Mouse (Mus musculus): Measurements from ENCODE around the gene Rsg1. TPM values are rescaled to one million over a fixed set of nuclear protein-coding genes. Genes with fewer than 3 reads are reported as not detected.

Gene Rsg1
- polyA plus RNA-seq (2016; fragmentation: Nextera tagmentation; extraction: Ambion mirVana), result 3.3 and 3.5 TPM in 2 replicates

GRCm38 (mm10) chr4:141213770-141214336 lies at the start of gene Rsg1:
Gene Rsg1, plus strand, starts transcription at chr4:141213956.
- ATAC-seq, result peak; percentile 69
- WGBS (ENCODE audit: insufficient replicate concordance), result 2% methylated on average over 24 of the region's 24 CpGs
- H3K9me3 ChIP-seq (replicated peaks), result no peaks in the 10 kb centered on the region
- peaks cover 39% of the 10 kb centered on the region for H3K4me1 ChIP-seq
- peak within 1 kb of the TSS; percentile 73 for H3K9ac ChIP-seq
- peak within 1 kb of the TSS; percentile 62 for H3K27ac ChIP-seq
- peak within 1 kb of the TSS; percentile 98 for H3K4me2 ChIP-seq
- peak within 1 kb of the TSS; percentile 65 for H3K4me3 ChIP-seq
- no peaks in the 10 kb centered on the region for H3K36me3 ChIP-seq
- H3K27me3 ChIP-seq (replicated peaks), result no peaks in the 10 kb centered on the region

DNA sequence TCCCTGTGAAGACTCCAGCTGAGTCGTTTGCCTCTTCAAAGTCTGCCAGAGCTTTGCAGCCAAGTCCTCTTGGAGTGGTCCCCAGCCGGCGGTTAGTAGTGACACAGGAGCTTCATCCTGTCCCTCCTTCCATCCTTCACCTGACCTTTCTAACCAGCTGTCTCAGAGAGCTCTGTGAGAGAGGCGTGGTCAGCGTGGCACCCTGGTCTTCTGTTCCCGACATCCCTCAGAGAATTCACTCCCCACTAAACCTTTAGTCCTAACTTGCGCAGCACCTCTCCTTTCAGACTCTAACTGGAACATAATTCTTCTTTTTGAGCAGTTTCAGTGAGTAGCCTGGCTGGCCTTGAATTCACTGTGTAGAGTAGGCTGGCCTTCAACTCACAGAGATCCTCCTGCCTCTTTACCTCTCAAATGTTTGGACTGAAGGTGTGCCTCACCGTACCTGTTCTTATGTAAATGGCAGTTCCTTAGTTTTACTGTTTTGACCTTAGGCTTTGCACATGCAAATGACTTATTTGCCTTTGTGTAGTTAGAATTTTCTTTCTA lies 47.9 kb upstream of the Rsg1 start:
- 82% methylated on average over 8 of the region's 8 CpGs for WGBS (ENCODE audit: insufficient replicate concordance)
- no peak overlapping the region for H3K27ac ChIP-seq
- H3K4me2 ChIP-seq, result no peak overlapping the region
- no peaks in the 10 kb centered on the region for H3K27me3 ChIP-seq (replicated peaks)
- no peak for ATAC-seq
- H3K9ac ChIP-seq, result no peak overlapping the region
- peaks cover 48% of the 10 kb centered on the region for H3K36me3 ChIP-seq
- H3K4me1 ChIP-seq, result peaks cover 36% of the 10 kb centered on the region
- no peak overlapping the region for H3K4me3 ChIP-seq
- no peaks in the 10 kb centered on the region for H3K9me3 ChIP-seq (replicated peaks)

GRCm38 (mm10) chr4:141167156-141167555 lies 46.6 kb upstream of the Rsg1 start:
- WGBS (ENCODE audit: insufficient replicate concordance), result 89% methylated on average over 3 of the region's 3 CpGs
- Histone ChIP-seq H3K9ac (no peak overlapping the region), H3K27ac (no peak overlapping the region), H3K4me2 (no peak overlapping the region), H3K4me3 (no peak overlapping the region), H3K4me1 (peaks cover 22% of the 10 kb centered on the region), H3K27me3 (replicated peaks) (no peaks in the 10 kb centered on the region), H3K9me3 (replicated peaks) (no peaks in the 10 kb centered on the region), H3K36me3 (peaks cover 62% of the 10 kb centered on the region)
- ATAC-seq, result no peak

- no peak overlapping the region for H3K9ac ChIP-seq
- no peaks in the 10 kb centered on the region; the same call in 1 of the 2 replicates for H3K4me1 ChIP-seq
- H3K36me3 ChIP-seq, result peaks cover 95% of the 10 kb centered on the region
- H3K27me3 ChIP-seq (replicated peaks), result no peaks in the 10 kb centered on the region
- H3K27ac ChIP-seq, result no peak overlapping the region
- no peaks in the 10 kb centered on the region for H3K9me3 ChIP-seq (replicated peaks)
- WGBS (ENCODE audit: insufficient replicate concordance), result 88% methylated on average over 8 of the region's 8 CpGs
- H3K4me3 ChIP-seq, result no peak overlapping the region
- no peak for ATAC-seq
- H3K4me2 ChIP-seq, result no peak overlapping the region
Measured at GRCm38 (mm10) chr4:141172121-141172520, 41.6 kb upstream of the Rsg1 start.

- H3K27ac ChIP-seq, result no peak overlapping the region
Measured at GRCm38 (mm10) chr4:141175783-141176182, 38.0 kb upstream of the Rsg1 start.

GRCm38 (mm10) chr4:141176328-141176838 lies 37.4 kb upstream of the Rsg1 start:
- H3K27me3 ChIP-seq (replicated peaks), result no peaks in the 10 kb centered on the region
- ATAC-seq, result no peak
- H3K36me3 ChIP-seq, result peaks cover 93% of the 10 kb centered on the region
- 81% methylated on average over 10 of the region's 10 CpGs for whole genome bisulfite sequencing (ENCODE audit: insufficient replicate concordance)
- H3K4me2 ChIP-seq, result no peak overlapping the region
- H3K27ac ChIP-seq, result no peak overlapping the region
- no peak overlapping the region for H3K4me3 ChIP-seq
- no peaks in the 10 kb centered on the region for H3K9me3 ChIP-seq (replicated peaks)
- H3K4me1 ChIP-seq, result no peaks in the 10 kb centered on the region; the same call in 1 of the 2 replicates
- H3K9ac ChIP-seq, result no peak overlapping the region

More at GRCm38 (mm10) chr4:141175783-141176182, 38.0 kb upstream of the Rsg1 start:
- Histone ChIP-seq H3K4me3 (no peak overlapping the region), H3K9ac (no peak overlapping the region), H3K4me1 (no peaks in the 10 kb centered on the region; the same call in 1 of the 2 replicates), H3K4me2 (no peak overlapping the region), H3K36me3 (peaks cover 93% of the 10 kb centered on the region), H3K27me3 (replicated peaks) (no peaks in the 10 kb centered on the region), H3K9me3 (replicated peaks) (no peaks in the 10 kb centered on the region)
- no peak for ATAC-seq
- WGBS (ENCODE audit: insufficient replicate concordance), result 76% methylated on average over 5 of the region's 5 CpGs

GRCm38 (mm10) chr4:141178500-141178899 lies 35.3 kb upstream of the Rsg1 start:
- H3K4me3 ChIP-seq, result no peak overlapping the region
- ATAC-seq, result no peak
- H3K9me3 ChIP-seq (replicated peaks), result no peaks in the 10 kb centered on the region
- no peak overlapping the region for H3K4me2 ChIP-seq
- H3K27ac ChIP-seq, result no peak overlapping the region
- peaks cover 91% of the 10 kb centered on the region for H3K36me3 ChIP-seq
- WGBS (ENCODE audit: insufficient replicate concordance), result 87% methylated on average over 4 of the region's 4 CpGs
- no peaks in the 10 kb centered on the region for H3K27me3 ChIP-seq (replicated peaks)
- no peak overlapping the region for H3K9ac ChIP-seq
- H3K4me1 ChIP-seq, result no peaks in the 10 kb centered on the region; the same call in 1 of the 2 replicates

DNA sequence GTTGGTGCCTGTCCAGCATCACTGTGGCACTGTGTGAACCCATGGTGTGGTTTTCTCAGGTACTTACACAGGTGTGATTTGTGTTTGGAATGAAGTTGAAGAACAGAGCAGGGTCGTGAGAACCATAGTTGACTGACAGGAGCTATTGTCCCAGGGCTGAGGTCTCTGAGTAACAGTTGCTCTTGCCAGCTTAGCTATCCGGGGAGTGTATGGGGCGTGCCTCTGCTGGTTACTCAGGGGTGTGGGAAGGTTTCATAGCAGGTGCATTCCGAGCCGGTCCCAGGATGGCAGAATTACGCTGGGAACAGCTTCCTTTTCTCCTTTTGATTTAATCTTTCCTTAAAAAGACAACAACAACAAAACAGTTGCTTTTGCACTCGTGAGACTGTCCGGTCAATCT lies 32.9 kb upstream of the Rsg1 start:
- Histone ChIP-seq H3K27ac (no peak overlapping the region), H3K36me3 (peaks cover 81% of the 10 kb centered on the region), H3K4me1 (peaks cover 7% of the 10 kb centered on the region), H3K4me3 (no peak overlapping the region), H3K27me3 (replicated peaks) (no peaks in the 10 kb centered on the region), H3K4me2 (no peak overlapping the region), H3K9ac (no peak overlapping the region), H3K9me3 (replicated peaks) (no peaks in the 10 kb centered on the region)
- 85% methylated on average over 8 of the region's 8 CpGs for WGBS (ENCODE audit: insufficient replicate concordance)
- ATAC-seq, result no peak

DNA sequence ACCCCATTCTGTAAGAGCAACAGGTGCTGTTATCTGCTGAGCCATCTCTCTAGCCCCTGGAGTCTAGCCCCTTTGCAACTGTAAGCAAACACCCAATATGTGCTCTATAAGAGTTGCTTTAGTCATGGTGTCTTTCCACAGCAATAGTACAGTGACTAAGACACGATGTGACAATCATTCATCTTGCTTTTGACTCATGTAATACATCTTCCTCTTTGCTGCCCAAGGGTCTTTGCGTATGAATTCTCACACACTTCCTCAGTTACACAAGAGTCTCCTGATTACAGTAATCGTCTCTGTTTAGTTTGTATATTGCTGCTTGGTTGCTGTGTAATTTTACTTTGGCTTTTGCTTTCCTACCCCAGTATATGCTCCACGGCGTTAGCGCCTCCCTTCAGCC lies 31.8 kb upstream of the Rsg1 start:
- 87% methylated on average over 6 of the region's 6 CpGs for WGBS (ENCODE audit: insufficient replicate concordance)
- H3K36me3 ChIP-seq, result peaks cover 72% of the 10 kb centered on the region
- no peak for ATAC-seq

GRCm38 (mm10) chr4:141183932-141184331 lies 29.8 kb upstream of the Rsg1 start:
- peaks cover 14% of the 10 kb centered on the region for H3K4me1 ChIP-seq
- WGBS (ENCODE audit: insufficient replicate concordance), result 92% methylated on average over 2 of the region's 2 CpGs
- H3K27ac ChIP-seq, result no peak overlapping the region
- no peak overlapping the region for H3K9ac ChIP-seq
- H3K9me3 ChIP-seq (replicated peaks), result no peaks in the 10 kb centered on the region
- no peak for ATAC-seq
- no peak overlapping the region for H3K4me3 ChIP-seq
- H3K27me3 ChIP-seq (replicated peaks), result no peaks in the 10 kb centered on the region
- no peak overlapping the region for H3K4me2 ChIP-seq
- H3K36me3 ChIP-seq, result peaks cover 59% of the 10 kb centered on the region

More for the DNA sequence above, 31.8 kb upstream of the Rsg1 start:
- peaks cover 14% of the 10 kb centered on the region for H3K4me1 ChIP-seq
- H3K9ac ChIP-seq, result no peak overlapping the region
- H3K27me3 ChIP-seq (replicated peaks), result no peaks in the 10 kb centered on the region
- no peak overlapping the region for H3K4me3 ChIP-seq
- no peak overlapping the region for H3K4me2 ChIP-seq
- no peak overlapping the region for H3K27ac ChIP-seq
- H3K9me3 ChIP-seq (replicated peaks), result no peaks in the 10 kb centered on the region

DNA sequence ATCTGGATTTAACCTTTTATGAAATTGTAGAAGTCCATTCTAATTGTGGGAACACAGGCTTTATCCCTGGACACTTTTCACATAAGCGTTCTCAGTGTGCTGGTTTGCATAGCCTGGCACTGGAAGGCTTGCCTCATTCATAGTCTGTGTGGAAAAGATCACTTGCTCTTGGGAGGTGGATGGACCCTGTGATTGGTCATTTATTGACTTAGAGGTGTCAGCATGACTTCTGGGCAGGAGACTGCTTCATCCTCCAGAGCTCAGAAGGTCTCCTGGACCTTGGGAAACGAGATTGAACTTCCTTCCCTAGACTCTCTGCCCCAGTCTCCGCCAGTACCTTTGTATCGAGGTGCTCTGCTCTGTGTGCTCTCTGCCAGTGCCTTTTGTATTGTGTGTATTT lies 29.3 kb upstream of the Rsg1 start:
- peaks cover 55% of the 10 kb centered on the region for H3K36me3 ChIP-seq

DNA sequence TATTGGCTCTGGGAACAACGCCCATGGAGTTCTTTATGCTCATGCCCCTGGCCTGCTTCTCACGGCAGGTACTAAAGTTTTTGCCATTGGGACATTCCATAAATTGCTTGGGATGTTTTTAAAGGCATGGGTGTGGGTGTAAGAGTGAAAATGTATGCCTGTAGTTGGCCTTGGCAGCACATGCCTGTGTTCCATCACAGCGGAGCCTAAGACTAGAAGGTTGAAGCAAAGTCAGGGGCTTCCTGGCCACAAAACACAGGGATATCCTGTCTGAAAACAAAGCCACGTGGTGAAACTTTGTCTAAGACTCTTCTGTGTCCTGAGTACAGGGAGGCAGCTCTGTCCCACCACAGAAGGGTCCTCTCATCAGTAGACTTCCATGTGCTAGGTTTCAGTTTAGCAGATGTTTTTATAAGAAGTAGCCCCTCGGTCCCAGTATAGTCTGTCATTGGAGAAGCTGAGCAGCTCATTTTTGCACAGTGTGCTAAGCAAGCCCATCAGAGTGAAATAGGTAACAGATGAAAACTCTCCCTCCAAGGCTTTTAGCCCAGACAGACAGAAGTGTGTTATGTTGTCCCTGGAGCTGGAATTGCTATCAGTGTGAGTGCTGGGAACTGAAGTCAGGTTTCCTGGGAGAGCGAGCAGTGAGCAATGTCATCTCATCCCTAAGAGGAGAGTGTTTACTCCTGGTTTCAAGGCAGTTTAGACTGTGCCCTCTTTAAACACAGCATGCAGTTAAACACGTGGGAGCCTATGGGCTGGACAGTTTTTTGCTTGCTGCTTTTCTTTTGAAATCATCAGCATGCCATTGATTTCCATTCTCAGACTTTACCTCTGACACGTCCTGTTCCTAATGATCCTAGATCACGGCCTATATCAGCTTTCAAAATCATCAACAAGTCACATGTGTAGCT lies 26.6 kb upstream of the Rsg1 start:
- Histone ChIP-seq H3K36me3 (peaks cover 56% of the 10 kb centered on the region), H3K27me3 (replicated peaks) (no peaks in the 10 kb centered on the region), H3K27ac (peak overlapping the region; percentile 17; the same call in 1 of the 2 replicates), H3K9ac (no peak overlapping the region), H3K4me2 (no peak overlapping the region), H3K9me3 (replicated peaks) (no peaks in the 10 kb centered on the region), H3K4me3 (no peak overlapping the region), H3K4me1 (peaks cover 14% of the 10 kb centered on the region)
- 63% methylated on average over 9 of the region's 9 CpGs for WGBS (ENCODE audit: insufficient replicate concordance)
- ATAC-seq, result 0 out of 2 replicates have a peak, but pooled peaks have one; percentile 21

More for the DNA sequence above, 29.3 kb upstream of the Rsg1 start:
- H3K4me3 ChIP-seq, result no peak overlapping the region
- no peak for ATAC-seq
- no peak overlapping the region for H3K4me2 ChIP-seq
- 86% methylated on average over 4 of the region's 4 CpGs for WGBS (ENCODE audit: insufficient replicate concordance)
- no peak overlapping the region for H3K9ac ChIP-seq
- H3K27ac ChIP-seq, result no peak overlapping the region
- no peaks in the 10 kb centered on the region for H3K9me3 ChIP-seq (replicated peaks)
- H3K27me3 ChIP-seq (replicated peaks), result no peaks in the 10 kb centered on the region
- H3K4me1 ChIP-seq, result peaks cover 14% of the 10 kb centered on the region

Measured in liver, embryonic 12.5 days (tissue).